Mouse (Mus musculus): Measurements from ENCODE around the gene Ranbp17. TPM values are rescaled to one million over a fixed set of nuclear protein-coding genes. Genes with fewer than 3 reads are reported as not detected.
"Not testable (repeated sequence)": the region's sequence is repeated elsewhere in the genome, so short reads cannot be mapped to it uniquely, and the experiment has no call there.

The Ranbp17 gene
- polyA plus RNA-seq, 1 experiment from 2014 or later, result 3.1 TPM

DNA sequence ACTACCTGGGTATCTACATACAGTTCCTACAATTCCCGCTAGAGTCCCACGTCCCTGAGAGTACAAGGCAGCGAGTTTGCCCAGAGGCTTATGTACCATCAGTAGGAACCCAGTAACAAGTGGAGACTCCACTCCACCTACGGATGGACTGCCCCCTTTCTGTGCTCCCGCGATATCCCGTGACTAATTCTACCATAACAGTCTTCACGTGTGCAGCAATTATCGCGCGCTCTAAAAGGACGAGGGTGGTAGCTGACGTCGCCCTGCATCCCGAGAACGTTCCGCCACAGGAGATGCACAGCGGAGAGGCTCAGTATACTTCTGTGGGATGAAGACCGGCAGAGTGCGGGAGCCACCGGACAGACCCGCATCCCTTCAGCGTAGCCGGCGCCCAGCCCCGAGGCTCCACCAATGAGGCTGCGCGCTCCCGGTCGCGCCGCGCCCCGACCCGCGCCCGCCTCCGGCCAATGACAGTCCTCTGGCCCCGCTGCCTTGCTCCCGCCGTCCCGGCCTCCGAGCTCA, 631 bp downstream of the Ranbp17 start:
- Histone ChIP-seq H3K27ac (peak overlapping the region; percentile 85), H3K27me3 (no peaks in the 10 kb centered on the region), H3K4me2 (peak overlapping the region; percentile 88), H3K4me3 (peak overlapping the region; percentile 98), H3K9me3 (replicated peaks) (no peaks in the 10 kb centered on the region), H3K4me1 (replicated peaks) (no peaks in the 10 kb centered on the region; the same call in 1 of the 2 replicates), H3K36me3 (no peaks in the 10 kb centered on the region), H3K9ac (peak overlapping the region; percentile 88)
- under 1% methylated on average over 37 of the region's 43 CpGs for WGBS
- peak; percentile 90 for ATAC-seq (replicated peaks; ENCODE audit: insufficient number of reproducible peaks, insufficient read depth, low FRiP score, low read depth)

DNA sequence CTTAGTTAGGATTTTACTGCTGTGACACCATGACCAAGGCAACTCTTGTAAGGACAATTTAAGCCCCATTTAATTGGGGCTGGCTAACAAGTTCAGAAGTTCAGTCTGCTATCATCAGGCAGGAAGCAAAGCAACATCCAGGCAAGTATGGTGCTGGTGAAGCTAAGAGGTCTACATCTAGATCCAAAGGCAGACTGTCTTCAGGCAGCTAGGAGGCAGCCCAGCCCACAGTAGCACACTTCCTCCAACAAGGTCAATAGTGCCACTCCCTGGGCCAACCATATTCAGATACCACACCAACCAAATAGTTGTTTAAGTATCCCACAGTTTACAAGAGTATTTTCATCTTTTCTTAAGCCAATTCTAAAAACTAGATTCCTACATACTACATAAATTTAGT, 4.1 kb downstream of the Ranbp17 start:
- no peaks in the 10 kb centered on the region for H3K27me3 ChIP-seq
- H3K4me3 ChIP-seq, result no peak overlapping the region
- H3K4me2 ChIP-seq, result no peak overlapping the region
- H3K27ac ChIP-seq, result no peak overlapping the region
- H3K9ac ChIP-seq, result no peak overlapping the region
- no peaks in the 10 kb centered on the region for H3K36me3 ChIP-seq
- H3K4me1 ChIP-seq (replicated peaks), result no peaks in the 10 kb centered on the region; the same call in 1 of the 2 replicates
- no peaks in the 10 kb centered on the region for H3K9me3 ChIP-seq (replicated peaks)
- ATAC-seq (replicated peaks; ENCODE audit: insufficient number of reproducible peaks, insufficient read depth, low FRiP score, low read depth), result no peak

- Histone ChIP-seq H3K27me3 (no peaks in the 10 kb centered on the region), H3K36me3 (no peaks in the 10 kb centered on the region), H3K27ac (no peak overlapping the region), H3K9ac (no peak overlapping the region), H3K4me1 (replicated peaks) (no peaks in the 10 kb centered on the region), H3K4me2 (no peak overlapping the region), H3K4me3 (no peak overlapping the region), H3K9me3 (replicated peaks) (no peaks in the 10 kb centered on the region)
- no peak for ATAC-seq (replicated peaks; ENCODE audit: insufficient number of reproducible peaks, insufficient read depth, low FRiP score, low read depth)
- WGBS, result 76% methylated on average over 4 of the region's 4 CpGs
These were observed 27.8 kb downstream of the Ranbp17 start for GRCm38 (mm10) chr11:33485746-33486145.

- Histone ChIP-seq H3K36me3 (no peaks in the 10 kb centered on the region), H3K9me3 (replicated peaks) (no peaks in the 10 kb centered on the region), H3K4me2 (no peak overlapping the region), H3K9ac (no peak overlapping the region), H3K4me1 (replicated peaks) (no peaks in the 10 kb centered on the region), H3K27ac (no peak overlapping the region), H3K27me3 (no peaks in the 10 kb centered on the region), H3K4me3 (no peak overlapping the region)
- no peak for ATAC-seq (replicated peaks; ENCODE audit: insufficient number of reproducible peaks, insufficient read depth, low FRiP score, low read depth)
- 84% methylated on average over 10 of the region's 10 CpGs for WGBS
These were observed 33.1 kb downstream of the Ranbp17 start for GRCm38 (mm10) chr11:33480410-33480809.

DNA sequence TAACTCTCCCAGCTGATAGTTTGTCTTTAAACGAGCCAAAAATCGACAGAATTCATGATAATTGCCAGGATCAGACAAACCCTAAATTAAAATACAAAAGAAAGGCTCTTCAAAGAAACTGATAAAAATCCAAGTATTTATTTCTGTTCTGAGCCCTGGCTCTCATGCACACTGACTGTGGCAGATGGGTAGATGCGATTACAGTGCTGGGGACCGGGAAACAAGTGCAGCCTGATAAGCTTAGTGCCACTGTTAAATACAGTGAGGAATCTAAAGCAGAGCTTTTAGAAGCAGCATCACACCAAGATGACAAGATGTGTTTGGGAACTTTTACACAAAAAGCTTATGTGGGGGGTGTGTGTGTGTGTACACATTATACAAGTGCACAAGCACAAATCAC, 34.3 kb downstream of the Ranbp17 start:
- Histone ChIP-seq H3K9ac (no peak overlapping the region), H3K4me3 (no peak overlapping the region), H3K9me3 (replicated peaks) (no peaks in the 10 kb centered on the region), H3K4me1 (replicated peaks) (no peaks in the 10 kb centered on the region), H3K36me3 (no peaks in the 10 kb centered on the region), H3K4me2 (no peak overlapping the region), H3K27me3 (no peaks in the 10 kb centered on the region), H3K27ac (no peak overlapping the region)
- 69% methylated on average over 4 of the region's 4 CpGs for WGBS
- no peak for ATAC-seq (replicated peaks; ENCODE audit: insufficient number of reproducible peaks, insufficient read depth, low FRiP score, low read depth)

DNA sequence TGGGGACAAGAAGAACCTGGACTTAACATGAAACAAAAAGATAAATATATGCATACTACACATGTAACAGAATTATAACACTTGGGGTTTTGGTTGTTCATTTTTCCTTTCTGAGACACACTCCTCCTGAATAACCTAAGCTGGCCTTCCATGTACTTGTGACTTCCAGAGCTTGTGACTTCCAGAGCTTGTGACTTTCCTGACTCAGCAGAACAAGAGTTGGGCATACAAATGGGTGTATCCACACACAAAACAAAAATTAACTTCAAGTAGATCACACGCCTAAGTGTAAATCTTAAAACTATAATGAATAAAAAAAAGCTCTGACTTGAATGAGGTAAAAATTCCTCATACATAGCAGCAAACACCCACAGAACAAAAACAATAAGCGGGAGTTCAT, 36.9 kb downstream of the Ranbp17 start:
- no peak overlapping the region for H3K27ac ChIP-seq
- WGBS, result 89% methylated on average over 2 of the region's 2 CpGs
- no peaks in the 10 kb centered on the region for H3K4me1 ChIP-seq (replicated peaks)
- H3K9me3 ChIP-seq (replicated peaks), result no peaks in the 10 kb centered on the region
- no peak for ATAC-seq (replicated peaks; ENCODE audit: insufficient number of reproducible peaks, insufficient read depth, low FRiP score, low read depth)
- H3K9ac ChIP-seq, result no peak overlapping the region
- no peaks in the 10 kb centered on the region for H3K36me3 ChIP-seq
- H3K4me2 ChIP-seq, result no peak overlapping the region
- no peak overlapping the region for H3K4me3 ChIP-seq
- no peaks in the 10 kb centered on the region for H3K27me3 ChIP-seq

GRCm38 (mm10) chr11:33461172-33461571, 52.4 kb downstream of the Ranbp17 start:
- H3K36me3 ChIP-seq, result no peaks in the 10 kb centered on the region
- no peak overlapping the region for H3K9ac ChIP-seq
- no peaks in the 10 kb centered on the region for H3K4me1 ChIP-seq (replicated peaks)
- whole genome bisulfite sequencing, result 53% methylated on average over 1 of the region's 1 CpGs
- no peak for ATAC-seq (replicated peaks; ENCODE audit: insufficient number of reproducible peaks, insufficient read depth, low FRiP score, low read depth)
- no peaks in the 10 kb centered on the region for H3K27me3 ChIP-seq
- no peaks in the 10 kb centered on the region for H3K9me3 ChIP-seq (replicated peaks)
- no peak overlapping the region for H3K4me2 ChIP-seq
- no peak overlapping the region for H3K4me3 ChIP-seq
- no peak overlapping the region for H3K27ac ChIP-seq

- no peak overlapping the region for H3K27ac ChIP-seq
- no peak overlapping the region for H3K4me3 ChIP-seq
- no peak overlapping the region for H3K4me2 ChIP-seq
- H3K9me3 ChIP-seq (replicated peaks), result no peaks in the 10 kb centered on the region
- no peaks in the 10 kb centered on the region for H3K27me3 ChIP-seq
- H3K4me1 ChIP-seq (replicated peaks), result no peaks in the 10 kb centered on the region
- no peak overlapping the region for H3K9ac ChIP-seq
- 79% methylated on average over 3 of the region's 3 CpGs for WGBS
- ATAC-seq (replicated peaks; ENCODE audit: insufficient number of reproducible peaks, insufficient read depth, low FRiP score, low read depth), result no peak
- no peaks in the 10 kb centered on the region for H3K36me3 ChIP-seq
These were observed 59.5 kb downstream of the Ranbp17 start for GRCm38 (mm10) chr11:33454069-33454468.

DNA sequence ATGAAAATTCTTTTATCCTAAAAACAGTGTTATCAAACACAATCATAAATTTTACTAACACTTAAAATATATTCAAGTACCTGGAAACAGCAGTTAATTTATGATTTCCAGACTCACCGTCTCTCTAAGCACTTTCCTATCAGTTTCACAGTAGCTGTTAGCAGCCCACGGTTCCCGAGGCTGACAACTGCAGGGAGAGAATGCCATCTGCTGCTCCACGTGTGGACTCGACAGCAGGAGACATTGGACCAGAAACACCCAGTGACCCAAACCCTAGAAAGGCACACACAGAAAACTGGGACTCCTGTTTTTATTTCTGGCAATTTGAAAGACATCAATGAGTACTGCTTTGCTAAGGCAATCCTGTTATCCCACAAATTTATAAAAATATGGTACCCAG, 79.7 kb downstream of the Ranbp17 start:
- no peaks in the 10 kb centered on the region for H3K36me3 ChIP-seq
- H3K27me3 ChIP-seq, result no peaks in the 10 kb centered on the region
- no peaks in the 10 kb centered on the region for H3K4me1 ChIP-seq (replicated peaks)
- no peak overlapping the region for H3K9ac ChIP-seq
- H3K4me2 ChIP-seq, result no peak overlapping the region
- 16% methylated on average over 5 of the region's 5 CpGs for WGBS
- no peak for ATAC-seq (replicated peaks; ENCODE audit: insufficient number of reproducible peaks, insufficient read depth, low FRiP score, low read depth)
- H3K9me3 ChIP-seq (replicated peaks), result no peaks in the 10 kb centered on the region
- no peak overlapping the region for H3K27ac ChIP-seq
- H3K4me3 ChIP-seq, result no peak overlapping the region

GRCm38 (mm10) chr11:33428238-33428637, 85.3 kb downstream of the Ranbp17 start:
- not testable (repeated sequence) for H3K4me1 ChIP-seq (replicated peaks); H3K9ac ChIP-seq; H3K9me3 ChIP-seq (replicated peaks); H3K27me3 ChIP-seq; H3K36me3 ChIP-seq; ATAC-seq (replicated peaks; ENCODE audit: insufficient number of reproducible peaks, insufficient read depth, low FRiP score, low read depth); H3K4me3 ChIP-seq; H3K4me2 ChIP-seq; H3K27ac ChIP-seq
- 84% methylated on average over 17 of the region's 17 CpGs for WGBS

DNA sequence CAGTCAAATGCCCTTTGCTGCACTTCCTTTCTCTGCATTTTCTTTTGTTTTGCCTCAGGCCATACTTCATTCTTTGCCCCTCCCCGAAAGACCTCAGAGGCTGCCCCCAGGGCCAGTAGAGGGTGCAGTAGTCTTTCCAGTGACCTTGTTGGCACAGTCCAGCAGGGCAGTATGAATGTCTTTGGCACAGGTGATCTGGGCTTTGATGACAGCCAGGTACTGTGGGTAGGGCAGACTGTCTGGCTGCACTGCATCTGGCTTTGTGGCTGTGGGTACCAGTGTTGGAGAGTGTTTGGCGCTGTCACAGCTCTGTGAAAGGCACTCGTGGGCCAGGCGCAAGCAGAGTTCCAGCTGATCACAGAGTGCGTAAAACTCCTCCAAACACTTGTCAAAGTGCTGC, 85.8 kb downstream of the Ranbp17 start:
- H3K4me3 ChIP-seq; H3K27me3 ChIP-seq; H3K27ac ChIP-seq; H3K36me3 ChIP-seq; H3K4me2 ChIP-seq; ATAC-seq (replicated peaks; ENCODE audit: insufficient number of reproducible peaks, insufficient read depth, low FRiP score, low read depth); H3K9ac ChIP-seq; H3K4me1 ChIP-seq (replicated peaks); H3K9me3 ChIP-seq (replicated peaks): not testable (repeated sequence)
- WGBS, result 78% methylated on average over 5 of the region's 5 CpGs

DNA sequence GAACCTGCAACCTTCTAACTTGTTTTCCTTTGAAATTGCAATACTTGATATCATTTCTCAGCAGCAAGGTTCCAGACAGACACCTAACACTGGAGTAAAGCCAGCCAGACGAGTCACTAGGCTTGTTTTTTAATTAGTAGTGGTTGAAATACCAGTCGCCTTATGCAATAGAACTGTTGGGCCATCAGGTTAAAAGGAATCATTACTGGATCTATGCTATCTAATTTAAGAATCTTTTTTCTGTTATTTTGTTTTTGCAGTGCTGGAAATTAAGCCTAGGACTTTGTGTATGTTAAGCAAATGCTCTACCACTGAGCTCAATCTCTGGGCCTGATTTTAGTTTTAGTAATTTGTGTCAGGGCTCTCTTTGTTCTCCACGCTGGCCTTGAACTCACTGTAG, 91.3 kb downstream of the Ranbp17 start:
- H3K4me2 ChIP-seq, result no peak overlapping the region
- no peak for ATAC-seq (replicated peaks; ENCODE audit: insufficient number of reproducible peaks, insufficient read depth, low FRiP score, low read depth)
- no peaks in the 10 kb centered on the region for H3K36me3 ChIP-seq
- 78% methylated on average over 3 of the region's 3 CpGs for WGBS
- no peak overlapping the region for H3K9ac ChIP-seq
- H3K4me1 ChIP-seq (replicated peaks), result no peaks in the 10 kb centered on the region
- H3K27ac ChIP-seq, result no peak overlapping the region
- H3K9me3 ChIP-seq (replicated peaks), result no peaks in the 10 kb centered on the region
- H3K4me3 ChIP-seq, result no peak overlapping the region
- H3K27me3 ChIP-seq, result no peaks in the 10 kb centered on the region

All from heart, embryonic 15.5 days (tissue).